Mouse (Mus musculus): ENCODE measurements around the gene Eftud2.
A peak's percentile ranks its signal among the peaks of the same experiment; 100 is the strongest.

The Eftud2 gene

GRCm38 (mm10) chr11:102819021-102819782, 61.6 kb downstream of the Eftud2 start, which contains the start of gene Gjc1:
Gene Gjc1 (minus strand): TSS chr11:102819700.
- DNase-seq (ENCODE audit: low read depth, low spot score), result peak; percentile 75

GRCm38 (mm10) chr11:102818121-102819020, 62.4 kb downstream of the Eftud2 start:
- peak; percentile 50 for DNase-seq (ENCODE audit: low read depth, low spot score)

- no peak for DNase-seq (ENCODE audit: low read depth, low spot score)
These were observed 65.9 kb downstream of the Eftud2 start for GRCm38 (mm10) chr11:102814881-102815280.

GRCm38 (mm10) chr11:102810721-102811485, 69.9 kb downstream of the Eftud2 start:
- DNase-seq (ENCODE audit: low read depth, low spot score), result no peak

- DNase-seq (ENCODE audit: low read depth, low spot score), result no peak
These were observed 72.5 kb downstream of the Eftud2 start for GRCm38 (mm10) chr11:102808246-102808645.

GRCm38 (mm10) chr11:102803453-102803852, 77.3 kb downstream of the Eftud2 start:
- no peak for DNase-seq (ENCODE audit: low read depth, low spot score)

GRCm38 (mm10) chr11:102794157-102794556, 86.6 kb downstream of the Eftud2 start:
- no peak for DNase-seq (ENCODE audit: low read depth, low spot score)

- DNase-seq (ENCODE audit: low read depth, low spot score), result no peak
These were observed 88.9 kb downstream of the Eftud2 start for GRCm38 (mm10) chr11:102791682-102792445.
